Mouse (Mus musculus) hindlimb bud, embryonic 11.5 days (tissue): ENCODE data around the gene Prrc2a.

Experiments
- DNase-seq: peaks from one replicate; pipeline ENCODE4 v3.0.0-alpha.2; 2012; ENCODE audit warnings: low read depth, low spot score; ENCODE audit errors: extremely low spot score

The Prrc2a gene

GRCm38 (mm10) chr17:35106522-35106921 lies 58.2 kb downstream of the Prrc2a start:
- no peak for DNase-seq

- DNase-seq: no peak
These were observed 58.8 kb downstream of the Prrc2a start for GRCm38 (mm10) chr17:35105740-35106389.

GRCm38 (mm10) chr17:35104754-35105153 lies 59.9 kb downstream of the Prrc2a start:
- no peak for DNase-seq

GRCm38 (mm10) chr17:35104079-35104478 lies 60.6 kb downstream of the Prrc2a start:
- no peak for DNase-seq

- no peak for DNase-seq
These were observed 61.4 kb downstream of the Prrc2a start for GRCm38 (mm10) chr17:35103221-35103690.

GRCm38 (mm10) chr17:35102299-35102698 lies 62.4 kb downstream of the Prrc2a start:
- no peak for DNase-seq

GRCm38 (mm10) chr17:35101161-35101560 lies 63.5 kb downstream of the Prrc2a start:
- no peak for DNase-seq

GRCm38 (mm10) chr17:35100196-35100765 lies 64.4 kb downstream of the Prrc2a start:
- DNase-seq: no peak
